Mouse (Mus musculus): Measurements from ENCODE around the gene Gmnn. TPM values are rescaled to one million over a fixed set of nuclear protein-coding genes. Genes with fewer than 3 reads are reported as not detected.

Gmnn gene
- polyA plus RNA-seq (2014; fragmentation: Illumina TruSeq; extraction: RNeasy Lipid Tissue Mini Kit (QIAGEN cat#74804)) = 40.4 TPM

DNA sequence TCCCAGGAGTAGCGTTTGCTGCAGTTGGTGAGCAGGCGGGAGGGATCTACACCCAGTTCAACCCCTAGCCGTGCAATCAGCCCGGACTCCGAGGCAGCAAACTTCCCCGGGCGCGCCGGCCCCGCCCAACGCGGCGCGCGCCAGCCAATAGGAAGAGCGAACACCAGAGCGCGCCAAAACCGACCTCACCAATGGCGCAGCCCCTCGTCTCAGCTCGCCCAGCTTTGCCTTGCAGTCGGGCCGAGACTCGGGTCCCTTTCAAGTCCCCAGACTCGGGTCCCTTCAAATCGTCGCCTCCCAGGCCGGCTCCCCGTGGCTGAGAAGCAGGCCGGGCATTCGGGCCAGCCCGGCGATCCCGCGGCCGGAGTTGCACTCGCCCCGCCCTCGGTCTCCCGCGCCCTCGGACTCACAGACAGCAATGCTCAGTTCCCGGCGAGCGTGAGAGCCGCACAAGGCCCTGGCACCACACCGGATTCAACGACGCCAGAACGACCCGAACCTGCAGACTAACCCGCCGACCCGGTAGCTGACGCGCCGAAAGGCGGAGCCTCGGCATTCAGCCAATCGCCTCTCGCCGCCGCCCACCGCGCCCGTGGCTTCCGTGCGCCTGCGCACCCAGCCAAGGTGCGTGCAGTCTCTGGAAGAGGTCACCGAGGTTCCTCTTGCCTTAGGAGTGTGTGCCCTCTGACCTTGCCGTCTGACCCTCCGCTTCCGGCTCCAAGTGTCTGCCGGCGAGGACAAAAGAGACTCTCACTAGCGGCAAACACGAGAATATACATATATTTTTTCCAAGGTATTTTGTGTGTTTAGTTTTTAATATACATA is at the start of gene Gmnn:
Gene Gmnn (minus strand): TSS at position 521 of the 825 bp plus-strand sequence.

DNA sequence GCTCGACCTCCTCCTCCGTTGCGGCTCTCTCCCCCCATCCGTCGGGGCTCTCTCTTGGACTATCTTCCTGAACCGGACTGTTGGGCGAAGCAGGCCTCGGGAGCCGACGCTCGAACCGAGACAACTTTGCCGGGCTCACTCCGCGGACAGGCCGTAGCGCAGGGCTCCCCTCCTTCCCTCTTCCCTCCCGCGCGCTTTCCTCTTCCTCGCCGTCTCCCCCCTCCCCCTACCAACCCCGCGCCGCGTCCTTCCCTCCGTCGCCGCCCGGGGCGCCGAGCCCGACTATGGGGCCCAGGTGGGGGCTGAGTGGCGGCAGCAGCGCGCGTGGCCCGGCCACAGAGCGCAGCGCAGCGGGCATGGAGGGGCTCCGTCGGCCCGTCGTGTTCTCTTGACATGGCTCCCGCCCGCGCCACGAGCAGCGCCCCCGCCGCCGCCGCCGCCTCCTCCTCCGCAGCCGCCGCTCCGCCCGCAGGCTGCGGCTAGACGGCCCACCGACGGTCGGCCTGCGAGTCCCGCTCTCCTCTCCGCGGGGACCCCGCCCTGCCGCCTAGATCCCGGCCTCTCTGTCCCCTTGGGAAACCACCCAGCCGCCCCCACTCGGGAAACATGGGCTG is 39.7 kb upstream of the Gmnn start, which contains the start of gene BC005537:
Gene BC005537 (plus strand): TSS at position 350 of the 614 bp plus-strand sequence.

DNA sequence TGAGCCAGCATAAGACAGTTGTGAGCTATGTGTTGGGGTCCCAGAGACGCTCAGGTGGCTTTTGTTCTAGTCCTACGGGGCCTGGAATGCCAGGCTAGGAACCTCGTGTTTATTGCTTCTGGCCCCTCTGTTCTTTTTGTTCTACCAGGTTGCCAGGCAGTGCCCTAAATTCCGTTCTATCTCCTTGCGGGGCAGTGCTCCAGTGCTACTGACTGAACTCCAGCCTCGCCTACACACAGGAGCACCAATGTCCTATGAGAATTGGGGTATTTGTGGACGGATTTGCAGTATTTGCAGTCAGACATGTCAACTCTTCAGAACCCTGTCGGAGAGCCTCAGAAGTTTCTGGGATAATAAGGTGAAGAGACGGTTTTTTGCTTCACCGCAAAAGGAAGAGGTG is 20.7 kb downstream of the Gmnn start, which contains the start of gene Armh2:
Gene Armh2 (plus strand): TSS at position 205 of the 400 bp plus-strand sequence.

Other genes starting within 250 kb of the Gmnn start
- 4.8 TPM for gene Ripor2, start 179.7 kb downstream of the Gmnn start, polyA plus RNA-seq (2014; fragmentation: Illumina TruSeq; extraction: RNeasy Lipid Tissue Mini Kit (QIAGEN cat#74804))
- gene Armh2, start 20.7 kb downstream of the Gmnn start, polyA plus RNA-seq (2014; fragmentation: Illumina TruSeq; extraction: RNeasy Lipid Tissue Mini Kit (QIAGEN cat#74804)) = not detected
- 311 TPM for gene BC005537, start 39.7 kb upstream of the Gmnn start, polyA plus RNA-seq (2014; fragmentation: Illumina TruSeq; extraction: RNeasy Lipid Tissue Mini Kit (QIAGEN cat#74804))
- gene Acot13, start 69.6 kb upstream of the Gmnn start, polyA plus RNA-seq (2014; fragmentation: Illumina TruSeq; extraction: RNeasy Lipid Tissue Mini Kit (QIAGEN cat#74804)) = 58.9 TPM
- 119 TPM for gene Tdp2, start 69.8 kb upstream of the Gmnn start, polyA plus RNA-seq (2014; fragmentation: Illumina TruSeq; extraction: RNeasy Lipid Tissue Mini Kit (QIAGEN cat#74804))
- 0.74 TPM for gene D130043K22Rik, start 83.2 kb upstream of the Gmnn start, polyA plus RNA-seq (2014; fragmentation: Illumina TruSeq; extraction: RNeasy Lipid Tissue Mini Kit (QIAGEN cat#74804))
- 18.3 TPM for gene Aldh5a1, start 175.7 kb upstream of the Gmnn start, polyA plus RNA-seq (2014; fragmentation: Illumina TruSeq; extraction: RNeasy Lipid Tissue Mini Kit (QIAGEN cat#74804))
- 1.1 TPM for gene Gpld1, start 181.2 kb upstream of the Gmnn start, polyA plus RNA-seq (2014; fragmentation: Illumina TruSeq; extraction: RNeasy Lipid Tissue Mini Kit (QIAGEN cat#74804))